ENCODE assay signal across 23 mouse cellular contexts in the genomic region with DNA sequence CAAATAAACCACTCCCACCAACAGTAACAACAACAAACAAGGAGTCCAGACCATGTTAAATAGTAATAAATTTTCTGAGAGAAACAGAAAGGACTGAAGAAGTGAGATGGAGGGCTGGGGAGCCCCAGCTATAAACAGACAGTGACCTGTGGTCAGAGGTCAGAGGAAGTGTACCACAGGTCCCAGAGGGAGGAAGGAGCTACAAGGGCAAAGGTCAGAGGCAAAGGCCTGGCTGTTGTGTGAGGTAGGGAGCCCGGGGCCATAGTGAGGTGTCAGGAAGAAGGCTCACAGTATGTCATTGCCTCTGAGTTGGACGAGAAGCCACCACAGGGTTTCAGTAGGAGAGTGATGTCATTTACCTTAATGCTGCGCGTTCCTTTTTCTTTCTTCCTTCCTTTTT. TPM values are rescaled to one million over a fixed set of nuclear protein-coding genes. Genes with fewer than 3 reads are reported as not detected.
DNase-seq lines count a peak whose midpoint lies in the region; ATAC-seq and TF ChIP-seq lines count a peak whose summit lies in the region.
"Had no signal": no experiment of that assay in that cellular context is flagged by ENCODE, and none has a peak within 500 bp of the region (broad histone marks: within the 10 kb centered on the region; RNA-seq: fewer than 3 reads in every experiment).

No protein-coding gene starts in this region.

- no peak overlapping the region for H3K4me3 ChIP-seq in kidney, adult 2 months (ENCODE audit: insufficient read depth, low read depth, low read length)
- H3K4me3 ChIP-seq in lung, postnatal 0 days (ENCODE audit: low read depth, low read length), result no peak overlapping the region
- H3K4me3 ChIP-seq: embryonic facial prominence, embryonic 12.5 days; left cerebral cortex, adult 2 months; neural tube, embryonic 12.5 days had no signal

- ATAC-seq in lung, postnatal 0 days, result peak; percentile 37; the same call in 1 of the 2 replicates
- ATAC-seq in granulocyte monocyte progenitor cell, adult 5-6 weeks (replicated peaks; ENCODE audit: poor library complexity, severe bottlenecking), result peak; percentile 47
- peak; percentile 89 for ATAC-seq in monocyte, adult 5-6 weeks (replicated peaks; ENCODE audit: insufficient number of reproducible peaks, low FRiP score, low TSS enrichment, poor library complexity, severe bottlenecking)
- ATAC-seq: forebrain, postnatal 0 days; inflammation-experienced regulatory T-cells, adult 6 months had no signal

- peak; percentile 55 for DNase-seq in kidney, adult 2 months
- DNase-seq in kidney, postnatal 10 days, result no peak
- DNase-seq in lung, postnatal 0 days (ENCODE audit: low spot score), result no peak
- DNase-seq in lung, postnatal 4 days, result no peak
- DNase-seq in thymus, postnatal 4 days, result no peak
- DNase-seq in layer of hippocampus, postnatal 14 days (ENCODE audit: low spot score in 2 of 2), result no peak
- DNase-seq: adrenal gland, adult 8-10 months; cerebellum, postnatal 25 days; forebrain, postnatal 0 days; heart, adult 18-20 months; thymus, postnatal 36 days had no signal

- no peak for TF ChIP-seq CTCF in kidney, adult 2 months (conservative IDR thresholded peaks at IDR 0.05; ENCODE audit: insufficient read depth, insufficient read length, low read depth, low read length)
- TF ChIP-seq CTCF in lung, postnatal 0 days (IDR thresholded peaks at IDR 0.05), result no peak

- 47% methylated on average over 4 of the region's 4 CpGs for WGBS in kidney, adult 2 months
- 43% methylated on average over 4 of the region's 4 CpGs for WGBS in lung, postnatal 0 days

- TF ChIP-seq POLR2A in kidney, adult 2 months (IDR thresholded peaks at IDR 0.05; ENCODE audit: low read depth, low read length), result no peak

- H3K9ac ChIP-seq in lung, postnatal 0 days (replicated peaks; ENCODE audit: low read depth), result no peak overlapping the region
- H3K9ac ChIP-seq: embryonic facial prominence, embryonic 12.5 days; forebrain, postnatal 0 days; neural tube, embryonic 12.5 days had no signal

- H3K27ac ChIP-seq in kidney, adult 2 months (ENCODE audit: insufficient read depth, low read depth, low read length), result no peak overlapping the region
- no peak overlapping the region for H3K27ac ChIP-seq in lung, postnatal 0 days (ENCODE audit: low read length)
- H3K27ac ChIP-seq: embryonic facial prominence, embryonic 12.5 days; left cerebral cortex, adult 2 months; neural tube, embryonic 12.5 days had no signal

- H3K9me3 ChIP-seq in lung, postnatal 0 days (ENCODE audit: low read length), result no peaks in the 10 kb centered on the region
- H3K9me3 ChIP-seq: embryonic facial prominence, embryonic 12.5 days; neural tube, embryonic 12.5 days had no signal

- TF ChIP-seq EP300 in lung, postnatal 0 days (IDR thresholded peaks at IDR 0.05), result no peak

- 0 out of 2 replicates have a peak, but pooled peaks cover 3% of the 10 kb centered on the region for H3K4me1 ChIP-seq in kidney, adult 2 months (ENCODE audit: control insufficient read depth, insufficient read depth, low read length)
- H3K4me1 ChIP-seq in lung, postnatal 0 days (ENCODE audit: insufficient read depth, low read depth, low read length), result no peaks in the 10 kb centered on the region
- H3K4me1 ChIP-seq: embryonic facial prominence, embryonic 12.5 days; neural tube, embryonic 12.5 days had no signal

- H3K27me3 ChIP-seq in kidney, adult 2 months (replicated peaks; ENCODE audit: control insufficient read depth, insufficient read depth, low read length), result no peaks in the 10 kb centered on the region
- H3K27me3 ChIP-seq in lung, postnatal 0 days (replicated peaks; ENCODE audit: insufficient read depth, low read length), result 0 out of 2 replicates have a peak, but pooled peaks cover 3% of the 10 kb centered on the region
- H3K27me3 ChIP-seq: embryonic facial prominence, embryonic 12.5 days; neural tube, embryonic 12.5 days had no signal

- no peaks in the 10 kb centered on the region for H3K36me3 ChIP-seq in kidney, adult 2 months (ENCODE audit: control insufficient read depth, insufficient read depth, low read length)
- H3K36me3 ChIP-seq in lung, postnatal 0 days (ENCODE audit: insufficient read depth, low read length), result no peaks in the 10 kb centered on the region
- H3K36me3 ChIP-seq: embryonic facial prominence, embryonic 12.5 days; neural tube, embryonic 12.5 days had no signal

- no peak overlapping the region for H3K4me2 ChIP-seq in lung, postnatal 0 days (replicated peaks; ENCODE audit: low read depth, low read length)
- H3K4me2 ChIP-seq: embryonic facial prominence, embryonic 12.5 days; neural tube, embryonic 12.5 days had no signal

RNA-seq across cellular contexts. Expression of a gene that starts 2.5 kb away (rescaled TPM):
- 0.71 and 0.95 TPM in 2 replicates for polyA plus RNA-seq in kidney, adult 2 months (2012; rRNA removed)
- polyA plus RNA-seq in lung, postnatal 0 days (2015; fragmentation: Nextera tagmentation; extraction: Ambion mirVana), result 0.18 and 0.47 TPM in 2 replicates
- not detected in 2 replicates for total RNA-seq in granulocyte monocyte progenitor cell, adult 5-6 weeks (2014; fragmentation: Nextera tagmentation)
- not detected in 2 replicates for total RNA-seq in granulocyte monocyte progenitor cell, adult 5-6 weeks (2017)
- 0.76 to 1.2 TPM in 2 of 3 replicates, not detected in the other for total RNA-seq in monocyte, adult 5-6 weeks (2017)
- under 1 TPM in 1 of 2 experiments, not detected in 1; 0.41 TPM for total RNA-seq in layer of hippocampus, postnatal 14 days (2021)
- total RNA-seq: gastrocnemius, adult 8-10 months; heart, adult 18-20 months; hematopoietic stem cell, adult 5-6 weeks; layer of hippocampus, adult 18-20 months had no signal
- polyA plus RNA-seq: embryonic facial prominence, embryonic 12.5 days; limb, embryonic 11.5 days; neural tube, embryonic 12.5 days had no signal

RNA-seq across cellular contexts. Expression of a gene that starts 15.0 kb away (rescaled TPM):
- 0.23 and 0.26 TPM in 2 replicates for polyA plus RNA-seq in kidney, adult 2 months (2012; rRNA removed)
- 0.57 and 0.77 TPM in 2 replicates for polyA plus RNA-seq in lung, postnatal 0 days (2015; fragmentation: Nextera tagmentation; extraction: Ambion mirVana)
- total RNA-seq in granulocyte monocyte progenitor cell, adult 5-6 weeks (2014; fragmentation: Nextera tagmentation), result not detected in 2 replicates
- not detected in 2 replicates for total RNA-seq in granulocyte monocyte progenitor cell, adult 5-6 weeks (2017)
- not detected in 3 replicates for total RNA-seq in monocyte, adult 5-6 weeks (2017)
- not detected for total RNA-seq in layer of hippocampus, postnatal 14 days (2021)
- total RNA-seq: adrenal gland, adult 8-10 months; forebrain, postnatal 0 days; gastrocnemius, adult 8-10 months; heart, adult 18-20 months; hematopoietic stem cell, adult 5-6 weeks; layer of hippocampus, adult 18-20 months; midbrain, postnatal 0 days had no signal
- polyA plus RNA-seq: forebrain, postnatal 0 days; heart, embryonic 14.5 days; inflammation-experienced regulatory T-cells, adult 6 months; midbrain, postnatal 0 days had no signal

RNA-seq across cellular contexts. Expression of a gene that starts 27.8 kb away (rescaled TPM):
- polyA plus RNA-seq in kidney, adult 2 months (2012; rRNA removed), result not detected in 2 replicates
- polyA plus RNA-seq in lung, postnatal 0 days (2015; fragmentation: Nextera tagmentation; extraction: Ambion mirVana), result not detected in 2 replicates
- not detected in 2 replicates for total RNA-seq in granulocyte monocyte progenitor cell, adult 5-6 weeks (2014; fragmentation: Nextera tagmentation)
- total RNA-seq in granulocyte monocyte progenitor cell, adult 5-6 weeks (2017), result not detected in 2 replicates
- total RNA-seq in monocyte, adult 5-6 weeks (2017), result not detected in 3 replicates
- not detected for total RNA-seq in layer of hippocampus, postnatal 14 days (2021)
- total RNA-seq: adrenal gland, adult 8-10 months; forebrain, postnatal 0 days; gastrocnemius, adult 8-10 months; heart, adult 18-20 months; hematopoietic stem cell, adult 5-6 weeks; layer of hippocampus, adult 18-20 months; left cerebral cortex, adult 2 months; midbrain, postnatal 0 days had no signal
- polyA plus RNA-seq: embryonic facial prominence, embryonic 12.5 days; forebrain, postnatal 0 days; heart, embryonic 14.5 days; inflammation-experienced regulatory T-cells, adult 6 months; limb, embryonic 11.5 days; midbrain, postnatal 0 days; neural tube, embryonic 12.5 days had no signal

RNA-seq across cellular contexts. Expression of a gene that starts 41.4 kb away (rescaled TPM):
- not detected in 2 replicates for polyA plus RNA-seq in kidney, adult 2 months (2012; rRNA removed)
- polyA plus RNA-seq in lung, postnatal 0 days (2015; fragmentation: Nextera tagmentation; extraction: Ambion mirVana), result not detected in 2 replicates
- not detected in 2 replicates for total RNA-seq in granulocyte monocyte progenitor cell, adult 5-6 weeks (2014; fragmentation: Nextera tagmentation)
- not detected in 2 replicates for total RNA-seq in granulocyte monocyte progenitor cell, adult 5-6 weeks (2017)
- not detected in 3 replicates for total RNA-seq in monocyte, adult 5-6 weeks (2017)
- total RNA-seq in layer of hippocampus, postnatal 14 days (2021), result not detected
- total RNA-seq: adrenal gland, adult 8-10 months; forebrain, postnatal 0 days; gastrocnemius, adult 8-10 months; heart, adult 18-20 months; hematopoietic stem cell, adult 5-6 weeks; layer of hippocampus, adult 18-20 months; left cerebral cortex, adult 2 months; midbrain, postnatal 0 days had no signal
- polyA plus RNA-seq: embryonic facial prominence, embryonic 12.5 days; forebrain, postnatal 0 days; heart, embryonic 14.5 days; inflammation-experienced regulatory T-cells, adult 6 months; limb, embryonic 11.5 days; midbrain, postnatal 0 days; neural tube, embryonic 12.5 days had no signal

RNA-seq across cellular contexts. Expression of a gene that starts 55.0 kb away (rescaled TPM):
- 0.16 and 0.30 TPM in 2 replicates for polyA plus RNA-seq in kidney, adult 2 months (2012; rRNA removed)
- 0.18 TPM in 2 replicates for polyA plus RNA-seq in lung, postnatal 0 days (2015; fragmentation: Nextera tagmentation; extraction: Ambion mirVana)
- not detected in 2 replicates for total RNA-seq in granulocyte monocyte progenitor cell, adult 5-6 weeks (2014; fragmentation: Nextera tagmentation)
- not detected in 2 replicates for total RNA-seq in granulocyte monocyte progenitor cell, adult 5-6 weeks (2017)
- total RNA-seq in monocyte, adult 5-6 weeks (2017), result not detected in 3 replicates
- total RNA-seq in layer of hippocampus, postnatal 14 days (2021), result not detected
- total RNA-seq: forebrain, postnatal 0 days; gastrocnemius, adult 8-10 months; heart, adult 18-20 months; hematopoietic stem cell, adult 5-6 weeks; layer of hippocampus, adult 18-20 months; left cerebral cortex, adult 2 months; midbrain, postnatal 0 days had no signal
- polyA plus RNA-seq: forebrain, postnatal 0 days; heart, embryonic 14.5 days; midbrain, postnatal 0 days had no signal

Comparison
In these comparisons a context has a peak if more than half of its experiments do, and no peak if none do; other contexts are left out.
1. ATAC-seq: peak in every context shown above with its lines; median percentile 89 in monocyte, adult 5-6 weeks; 47 in granulocyte monocyte progenitor cell, adult 5-6 weeks; 37 in lung, postnatal 0 days.